Mouse (Mus musculus): ENCODE measurements around the gene Amacr. TPM values are rescaled to one million over a fixed set of nuclear protein-coding genes. Genes with fewer than 3 reads are reported as not detected.

Amacr gene
- polyA plus RNA-seq, 1 experiment from 2014 or later: 26.6 TPM

GRCm38 (mm10) chr15:10954381-10955016 lies 27.1 kb upstream of the Amacr start:
- peaks cover 2% of the 10 kb centered on the region; the same call in 1 of the 2 replicates for H3K4me1 ChIP-seq (ENCODE audit: control insufficient read depth, low read depth, low read length)
- WGBS (ENCODE audit: insufficient replicate concordance): 51% methylated on average over 6 of the region's 6 CpGs
- H3K27ac ChIP-seq (ENCODE audit: low read length): peak overlapping the region; percentile 52
- peak overlapping the region; percentile 5; the same call in 1 of the 2 replicates for H3K4me2 ChIP-seq (ENCODE audit: low read depth, low read length)
- no peak overlapping the region for H3K9ac ChIP-seq (ENCODE audit: low read depth, low read length)
- no peak overlapping the region for H3K4me3 ChIP-seq (ENCODE audit: low read depth, low read length)
- ATAC-seq (ENCODE audit: low read depth): peak; percentile 54
- no peaks in the 10 kb centered on the region for H3K36me3 ChIP-seq (ENCODE audit: control insufficient read depth, insufficient read depth)
- H3K9me3 ChIP-seq (replicated peaks; ENCODE audit: control insufficient read depth, low read length): no peaks in the 10 kb centered on the region
- no peaks in the 10 kb centered on the region for H3K27me3 ChIP-seq (ENCODE audit: control insufficient read depth, insufficient read depth, low read depth, low read length)

GRCm38 (mm10) chr15:10955156-10955555 lies 26.4 kb upstream of the Amacr start:
- no peak overlapping the region for H3K4me2 ChIP-seq (ENCODE audit: low read depth, low read length)
- ATAC-seq (ENCODE audit: low read depth): no peak
- H3K36me3 ChIP-seq (ENCODE audit: control insufficient read depth, insufficient read depth): no peaks in the 10 kb centered on the region
- WGBS (ENCODE audit: insufficient replicate concordance): 42% methylated on average over 5 of the region's 5 CpGs
- H3K27me3 ChIP-seq (ENCODE audit: control insufficient read depth, insufficient read depth, low read depth, low read length): no peaks in the 10 kb centered on the region
- H3K4me1 ChIP-seq (ENCODE audit: control insufficient read depth, low read depth, low read length): peaks cover 2% of the 10 kb centered on the region; the same call in 1 of the 2 replicates
- H3K4me3 ChIP-seq (ENCODE audit: low read depth, low read length): no peak overlapping the region
- H3K9me3 ChIP-seq (replicated peaks; ENCODE audit: control insufficient read depth, low read length): no peaks in the 10 kb centered on the region
- no peak overlapping the region; the same call in 1 of the 2 replicates for H3K27ac ChIP-seq (ENCODE audit: low read length)
- H3K9ac ChIP-seq (ENCODE audit: low read depth, low read length): no peak overlapping the region

DNA sequence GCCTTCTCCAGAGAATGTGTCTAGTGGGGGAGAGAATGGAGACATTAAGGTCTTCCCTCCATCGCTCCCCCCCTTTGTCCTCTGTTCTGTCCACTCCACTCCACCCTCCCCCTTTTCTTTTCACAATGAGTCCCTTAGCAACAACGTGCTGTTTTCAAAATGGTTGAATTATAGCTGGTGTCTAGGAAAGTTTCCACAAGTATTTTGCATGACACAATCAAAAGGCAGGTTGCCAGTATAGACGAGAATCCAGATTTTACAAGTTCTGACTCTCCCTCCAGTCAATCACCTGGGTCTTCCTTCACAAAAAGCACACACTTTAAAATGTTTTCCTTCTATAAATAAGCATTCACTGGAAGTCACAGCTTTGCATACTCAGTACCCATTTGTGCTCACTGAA lies 24.9 kb upstream of the Amacr start:
- no peaks in the 10 kb centered on the region for H3K27me3 ChIP-seq (ENCODE audit: control insufficient read depth, insufficient read depth, low read depth, low read length)

GRCm38 (mm10) chr15:10959277-10960026 lies 22.1 kb upstream of the Amacr start:
- Histone ChIP-seq H3K4me1 (ENCODE audit: control insufficient read depth, low read depth, low read length) (peaks cover 2% of the 10 kb centered on the region; the same call in 1 of the 2 replicates), H3K9ac (ENCODE audit: low read depth, low read length) (no peak overlapping the region), H3K27me3 (ENCODE audit: control insufficient read depth, insufficient read depth, low read depth, low read length) (no peaks in the 10 kb centered on the region), H3K4me3 (ENCODE audit: low read depth, low read length) (no peak overlapping the region), H3K9me3 (replicated peaks; ENCODE audit: control insufficient read depth, low read length) (no peaks in the 10 kb centered on the region), H3K36me3 (ENCODE audit: control insufficient read depth, insufficient read depth) (no peaks in the 10 kb centered on the region), H3K27ac (ENCODE audit: low read length) (no peak overlapping the region; the same call in 1 of the 2 replicates), H3K4me2 (ENCODE audit: low read depth, low read length) (no peak overlapping the region)
- peak; percentile 70 for ATAC-seq (ENCODE audit: low read depth)
- WGBS (ENCODE audit: insufficient replicate concordance): 61% methylated on average over 15 of the region's 15 CpGs

More for the DNA sequence above, 24.9 kb upstream of the Amacr start:
- no peak for ATAC-seq (ENCODE audit: low read depth)
- Histone ChIP-seq H3K9ac (ENCODE audit: low read depth, low read length) (no peak overlapping the region), H3K4me2 (ENCODE audit: low read depth, low read length) (no peak overlapping the region), H3K4me3 (ENCODE audit: low read depth, low read length) (no peak overlapping the region), H3K9me3 (replicated peaks; ENCODE audit: control insufficient read depth, low read length) (no peaks in the 10 kb centered on the region), H3K27ac (ENCODE audit: low read length) (no peak overlapping the region), H3K4me1 (ENCODE audit: control insufficient read depth, low read depth, low read length) (peaks cover 2% of the 10 kb centered on the region; the same call in 1 of the 2 replicates), H3K36me3 (ENCODE audit: control insufficient read depth, insufficient read depth) (no peaks in the 10 kb centered on the region)
- WGBS (ENCODE audit: insufficient replicate concordance): 40% methylated on average over 3 of the region's 3 CpGs

DNA sequence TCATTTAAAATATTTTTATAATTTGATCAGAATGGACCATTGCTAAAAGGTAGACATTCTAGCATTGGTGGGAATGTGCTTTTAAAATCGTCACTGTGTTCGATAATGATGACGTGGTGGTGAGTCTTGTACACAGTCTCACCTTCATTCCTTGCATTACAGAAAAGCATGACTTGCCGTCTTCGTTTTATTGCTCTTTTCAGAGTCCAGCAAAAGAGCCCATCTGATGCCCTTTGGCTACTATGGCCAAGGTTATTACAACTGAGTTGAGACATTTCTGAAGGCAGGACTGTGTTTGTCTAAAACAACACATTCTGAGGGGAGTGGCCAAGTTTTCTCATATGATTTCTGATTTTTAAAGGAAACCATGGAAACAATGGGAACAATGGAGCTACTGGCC lies 21.3 kb upstream of the Amacr start:
- H3K27me3 ChIP-seq (ENCODE audit: control insufficient read depth, insufficient read depth, low read depth, low read length): no peaks in the 10 kb centered on the region
- no peaks in the 10 kb centered on the region for H3K36me3 ChIP-seq (ENCODE audit: control insufficient read depth, insufficient read depth)
- H3K27ac ChIP-seq (ENCODE audit: low read length): no peak overlapping the region
- WGBS (ENCODE audit: insufficient replicate concordance): 72% methylated on average over 5 of the region's 5 CpGs
- no peaks in the 10 kb centered on the region for H3K9me3 ChIP-seq (replicated peaks; ENCODE audit: control insufficient read depth, low read length)
- peaks cover 2% of the 10 kb centered on the region; the same call in 1 of the 2 replicates for H3K4me1 ChIP-seq (ENCODE audit: control insufficient read depth, low read depth, low read length)
- ATAC-seq (ENCODE audit: low read depth): no peak
- H3K4me3 ChIP-seq (ENCODE audit: low read depth, low read length): no peak overlapping the region
- no peak overlapping the region for H3K9ac ChIP-seq (ENCODE audit: low read depth, low read length)
- no peak overlapping the region for H3K4me2 ChIP-seq (ENCODE audit: low read depth, low read length)

DNA sequence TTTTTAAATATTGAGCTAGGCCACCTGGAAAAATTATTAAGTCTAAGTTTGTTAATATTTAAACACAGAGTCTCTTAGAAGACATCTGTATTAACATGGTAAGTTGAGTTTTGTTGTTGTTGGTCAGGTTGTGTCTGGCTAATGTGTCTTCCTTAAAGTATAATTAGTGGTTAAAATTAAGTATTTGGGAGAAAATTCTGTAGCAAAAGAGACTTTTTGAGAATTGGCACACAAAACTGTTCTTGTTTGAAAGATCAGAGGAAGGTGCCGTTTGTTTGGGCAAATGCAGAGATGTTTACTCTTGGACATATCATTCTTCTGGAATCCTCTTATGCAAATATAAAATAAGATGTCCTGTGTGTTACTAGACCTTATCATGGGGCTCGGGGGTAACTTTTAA lies 19.0 kb upstream of the Amacr start:
- 57% methylated on average over 2 of the region's 2 CpGs for WGBS (ENCODE audit: insufficient replicate concordance)
- H3K36me3 ChIP-seq (ENCODE audit: control insufficient read depth, insufficient read depth): no peaks in the 10 kb centered on the region

DNA sequence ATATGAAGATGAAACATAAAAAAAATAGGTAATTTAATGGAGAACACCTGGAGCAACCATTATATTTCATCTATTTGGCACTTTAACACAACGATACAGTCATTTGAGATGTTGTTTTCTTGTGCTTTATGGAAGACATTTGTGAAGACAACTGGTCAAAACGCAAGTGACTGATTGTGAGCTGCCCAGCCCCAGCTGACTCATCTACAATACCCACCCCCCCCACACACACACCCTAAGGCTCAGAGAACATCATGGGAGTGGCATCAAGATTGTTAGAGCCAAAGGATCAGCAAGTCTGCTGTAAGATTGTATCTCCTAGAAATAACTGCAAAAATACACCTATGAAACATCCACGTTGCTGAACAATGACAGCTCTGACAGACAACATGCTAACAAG lies 12.1 kb upstream of the Amacr start:
- H3K27me3 ChIP-seq (ENCODE audit: control insufficient read depth, insufficient read depth, low read depth, low read length): no peaks in the 10 kb centered on the region
- H3K36me3 ChIP-seq (ENCODE audit: control insufficient read depth, insufficient read depth): no peaks in the 10 kb centered on the region
- H3K4me1 ChIP-seq (ENCODE audit: control insufficient read depth, low read depth, low read length): no peaks in the 10 kb centered on the region
- no peak overlapping the region for H3K4me3 ChIP-seq (ENCODE audit: low read depth, low read length)
- no peak for ATAC-seq (ENCODE audit: low read depth)
- H3K4me2 ChIP-seq (ENCODE audit: low read depth, low read length): no peak overlapping the region
- H3K9ac ChIP-seq (ENCODE audit: low read depth, low read length): no peak overlapping the region
- 44% methylated on average over 3 of the region's 3 CpGs for WGBS (ENCODE audit: insufficient replicate concordance)
- no peaks in the 10 kb centered on the region for H3K9me3 ChIP-seq (replicated peaks; ENCODE audit: control insufficient read depth, low read length)
- no peak overlapping the region for H3K27ac ChIP-seq (ENCODE audit: low read length)

More for the DNA sequence above, 19.0 kb upstream of the Amacr start:
- Histone ChIP-seq H3K9me3 (replicated peaks; ENCODE audit: control insufficient read depth, low read length) (no peaks in the 10 kb centered on the region), H3K4me3 (ENCODE audit: low read depth, low read length) (no peak overlapping the region), H3K4me2 (ENCODE audit: low read depth, low read length) (no peak overlapping the region), H3K9ac (ENCODE audit: low read depth, low read length) (no peak overlapping the region), H3K27me3 (ENCODE audit: control insufficient read depth, insufficient read depth, low read depth, low read length) (no peaks in the 10 kb centered on the region), H3K27ac (ENCODE audit: low read length) (no peak overlapping the region), H3K4me1 (ENCODE audit: control insufficient read depth, low read depth, low read length) (peaks cover 2% of the 10 kb centered on the region; the same call in 1 of the 2 replicates)
- ATAC-seq (ENCODE audit: low read depth): no peak

- H3K27me3 ChIP-seq (ENCODE audit: control insufficient read depth, insufficient read depth, low read depth, low read length): no peaks in the 10 kb centered on the region
- ATAC-seq (ENCODE audit: low read depth): no peak
These were observed 10.8 kb upstream of the Amacr start for GRCm38 (mm10) chr15:10970777-10971176.

DNA sequence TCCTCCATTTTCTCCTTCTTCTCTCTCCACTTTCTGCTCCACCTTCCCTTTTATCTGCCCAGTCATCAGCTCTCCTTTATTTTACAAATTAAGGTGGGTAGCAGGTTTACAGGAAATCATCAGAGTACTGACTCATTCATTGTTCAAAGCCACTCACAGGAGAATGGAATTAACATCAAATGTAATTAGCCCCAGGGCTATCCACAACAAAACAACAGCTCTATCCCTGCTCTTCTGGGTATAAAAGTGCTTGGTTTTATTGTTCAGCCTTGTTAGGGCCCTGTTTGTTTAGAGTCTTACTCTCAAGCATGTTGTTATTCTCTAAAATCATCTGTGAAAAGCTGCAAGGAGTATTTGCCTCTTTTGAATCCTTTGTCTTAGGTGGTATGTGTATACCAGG lies 4.4 kb upstream of the Amacr start:
- Histone ChIP-seq H3K9me3 (replicated peaks; ENCODE audit: control insufficient read depth, low read length) (no peaks in the 10 kb centered on the region), H3K4me3 (ENCODE audit: low read depth, low read length) (no peak overlapping the region), H3K4me2 (ENCODE audit: low read depth, low read length) (no peak overlapping the region), H3K4me1 (ENCODE audit: control insufficient read depth, low read depth, low read length) (no peaks in the 10 kb centered on the region; the same call in 1 of the 2 replicates), H3K27ac (ENCODE audit: low read length) (no peak overlapping the region), H3K36me3 (ENCODE audit: control insufficient read depth, insufficient read depth) (no peaks in the 10 kb centered on the region), H3K27me3 (ENCODE audit: control insufficient read depth, insufficient read depth, low read depth, low read length) (no peaks in the 10 kb centered on the region), H3K9ac (ENCODE audit: low read depth, low read length) (no peak overlapping the region)
- no peak for ATAC-seq (ENCODE audit: low read depth)

More at GRCm38 (mm10) chr15:10970777-10971176, 10.8 kb upstream of the Amacr start:
- 54% methylated on average over 5 of the region's 5 CpGs for WGBS (ENCODE audit: insufficient replicate concordance)
- no peaks in the 10 kb centered on the region for H3K36me3 ChIP-seq (ENCODE audit: control insufficient read depth, insufficient read depth)
- H3K27ac ChIP-seq (ENCODE audit: low read length): no peak overlapping the region
- no peak overlapping the region for H3K9ac ChIP-seq (ENCODE audit: low read depth, low read length)
- H3K4me3 ChIP-seq (ENCODE audit: low read depth, low read length): no peak overlapping the region
- no peaks in the 10 kb centered on the region for H3K4me1 ChIP-seq (ENCODE audit: control insufficient read depth, low read depth, low read length)
- no peaks in the 10 kb centered on the region for H3K9me3 ChIP-seq (replicated peaks; ENCODE audit: control insufficient read depth, low read length)
- H3K4me2 ChIP-seq (ENCODE audit: low read depth, low read length): no peak overlapping the region

Data from liver, embryonic 16.5 days (tissue).